Mouse (Mus musculus): Measurements from ENCODE around the gene Gcn1l1. TPM values are rescaled to one million over a fixed set of nuclear protein-coding genes. Genes with fewer than 3 reads are reported as not detected.
"Not testable (repeated sequence)": the region's sequence is repeated elsewhere in the genome, so short reads cannot be mapped to it uniquely, and the experiment has no call there.

Gene Gcn1l1
- 40.3 and 41.9 TPM in 2 replicates for polyA plus RNA-seq (2014; fragmentation: Nextera tagmentation; extraction: Ambion mirVana)

DNA sequence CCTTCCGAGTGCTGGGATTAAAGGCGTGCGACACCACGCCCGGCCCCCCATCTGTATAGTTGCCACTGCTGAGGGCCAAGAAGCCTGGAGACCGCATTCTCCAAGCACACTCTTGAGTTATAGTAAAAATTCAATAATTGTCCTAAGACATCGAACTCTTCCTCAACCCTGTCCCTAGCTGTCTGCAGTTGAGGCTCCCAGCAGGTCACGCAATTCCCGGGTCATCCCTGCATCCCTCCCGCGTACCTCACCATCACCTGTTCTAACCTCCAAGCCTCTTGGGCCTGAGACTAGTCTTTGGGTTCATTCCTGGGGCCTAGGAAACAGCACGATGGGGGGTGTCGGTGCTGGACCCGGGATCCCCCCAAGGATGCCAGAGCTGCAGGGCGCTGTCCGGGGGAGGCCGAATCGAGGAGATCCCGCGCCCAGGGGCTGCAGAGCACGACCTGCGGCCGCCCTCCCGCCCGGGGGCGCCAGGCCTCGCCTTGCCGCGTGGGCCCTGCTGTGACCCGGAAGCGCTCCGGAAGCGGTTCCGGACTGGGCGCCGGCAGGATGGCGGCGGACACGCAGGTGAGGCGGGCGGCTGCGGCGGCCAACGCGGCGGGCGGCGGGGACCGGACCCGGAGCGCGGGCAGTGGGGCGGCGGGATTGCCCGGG is at the start of gene Gcn1l1:
Gcn1l1 (plus strand) TSS at position 518 of the 657 bp plus-strand sequence.
- peak within 1 kb of the TSS; percentile 72 for H3K27ac ChIP-seq (replicated peaks; ENCODE audit: low read depth, low read length)
- peak within 1 kb of the TSS; percentile 93 for H3K4me3 ChIP-seq (ENCODE audit: low read depth, low read length)
- ATAC-seq (ENCODE audit: low read depth) (peak; percentile 92), DNase-seq (ENCODE audit: low spot score) (peak; percentile 86)
- H3K9ac ChIP-seq (ENCODE audit: low read depth, low read length), result peak within 1 kb of the TSS; percentile 96
- 6% methylated on average over 19 of the region's 55 CpGs for WGBS
- no peaks in the 10 kb centered on the region for H3K27me3 ChIP-seq (replicated peaks; ENCODE audit: control insufficient read depth, insufficient read depth, low read length)
- peaks cover 15% of the 10 kb centered on the region for H3K4me1 ChIP-seq (ENCODE audit: control insufficient read depth, insufficient read depth, low read length)
- peaks cover 42% of the 10 kb centered on the region for H3K36me3 ChIP-seq (ENCODE audit: control insufficient read depth, insufficient read depth, low read length)
- no peaks in the 10 kb centered on the region for H3K9me3 ChIP-seq (ENCODE audit: control insufficient read depth, low read length)
- H3K4me2 ChIP-seq (ENCODE audit: low read depth, low read length), result peak within 1 kb of the TSS; percentile 85

DNA sequence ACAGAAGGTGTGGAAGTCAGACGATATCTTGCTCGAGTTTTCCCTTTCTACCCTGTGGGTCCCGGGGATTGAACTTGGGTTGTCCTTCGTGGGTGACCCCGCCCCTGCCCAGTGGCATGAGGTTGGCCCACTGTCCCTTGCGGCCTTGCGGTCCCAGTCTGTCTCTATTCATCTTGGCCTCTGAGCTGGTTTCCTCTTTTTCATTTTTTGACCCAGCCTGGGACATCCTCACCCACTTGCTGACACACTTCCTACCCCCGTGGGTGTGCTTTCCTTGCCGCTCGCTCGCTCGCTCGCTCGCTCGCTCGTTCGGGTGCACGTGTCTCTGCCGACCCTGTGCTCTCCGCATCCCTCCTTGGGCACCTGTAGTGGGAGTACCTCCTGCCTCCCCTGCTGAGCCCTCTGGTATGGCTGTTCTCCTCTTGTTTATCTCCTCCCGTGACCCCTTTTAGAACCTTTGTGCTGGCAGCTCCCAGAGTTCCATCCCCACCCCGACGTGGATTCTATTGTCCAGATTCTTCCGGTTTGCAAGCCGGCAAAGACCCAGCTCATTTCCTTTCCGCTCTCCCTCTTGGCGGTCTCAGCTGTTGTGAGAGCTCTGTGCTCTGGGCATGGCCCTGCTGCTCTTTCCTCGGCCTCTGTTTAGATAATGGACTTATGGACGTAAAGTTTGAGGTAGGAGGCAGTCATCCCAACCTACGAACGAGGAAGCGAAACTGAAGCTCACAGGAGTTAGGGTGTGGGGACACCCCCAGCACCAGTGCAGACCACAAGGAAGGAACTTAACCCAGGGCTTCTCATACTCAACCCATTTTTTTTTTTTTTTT is 48.8 kb upstream of the Gcn1l1 start:
- H3K9me3 ChIP-seq (ENCODE audit: control insufficient read depth, low read length), result no peaks in the 10 kb centered on the region
- no peak overlapping the region for H3K4me3 ChIP-seq (ENCODE audit: low read depth, low read length)
- peaks cover 14% of the 10 kb centered on the region for H3K4me1 ChIP-seq (ENCODE audit: control insufficient read depth, insufficient read depth, low read length)
- no peak overlapping the region for H3K9ac ChIP-seq (ENCODE audit: low read depth, low read length)
- ATAC-seq (ENCODE audit: low read depth) (no peak), DNase-seq (ENCODE audit: low spot score) (no peak)
- H3K27me3 ChIP-seq (replicated peaks; ENCODE audit: control insufficient read depth, insufficient read depth, low read length), result no peaks in the 10 kb centered on the region
- 83% methylated on average over 32 of the region's 32 CpGs for WGBS
- H3K4me2 ChIP-seq (ENCODE audit: low read depth, low read length), result no peak overlapping the region
- peak overlapping the region; percentile 93 for H3K27ac ChIP-seq (replicated peaks; ENCODE audit: low read depth, low read length)
- H3K36me3 ChIP-seq (ENCODE audit: control insufficient read depth, insufficient read depth, low read length), result no peaks in the 10 kb centered on the region

DNA sequence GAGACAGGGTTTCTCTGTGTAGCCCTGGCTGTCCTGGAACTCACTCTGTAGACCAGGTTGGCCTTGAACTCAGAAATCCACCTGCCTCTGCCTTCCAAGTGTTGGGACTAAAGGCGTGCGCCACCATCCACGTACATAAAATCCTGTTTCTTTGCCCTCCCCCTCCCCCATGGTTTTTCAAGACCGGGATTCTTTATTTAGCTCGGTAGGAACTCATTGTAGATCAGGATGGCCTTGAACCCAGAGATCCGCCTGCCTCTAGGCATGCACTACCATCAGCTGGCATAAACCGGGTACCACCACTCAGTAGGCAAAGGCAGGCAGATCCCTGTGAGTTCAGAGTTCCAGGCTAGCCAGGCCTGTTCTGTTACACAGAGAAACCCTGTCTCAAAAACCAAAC is 48.1 kb upstream of the Gcn1l1 start:
- no peaks in the 10 kb centered on the region for H3K9me3 ChIP-seq (ENCODE audit: control insufficient read depth, low read length)
- peaks cover 14% of the 10 kb centered on the region for H3K4me1 ChIP-seq (ENCODE audit: control insufficient read depth, insufficient read depth, low read length)
- no peaks in the 10 kb centered on the region for H3K36me3 ChIP-seq (ENCODE audit: control insufficient read depth, insufficient read depth, low read length)
- no peaks in the 10 kb centered on the region for H3K27me3 ChIP-seq (replicated peaks; ENCODE audit: control insufficient read depth, insufficient read depth, low read length)
- WGBS, result 91% methylated on average over 7 of the region's 7 CpGs
- ATAC-seq (ENCODE audit: low read depth), result no peak
- no peak for DNase-seq (ENCODE audit: low spot score)
- H3K4me2 ChIP-seq (ENCODE audit: low read depth, low read length), result no peak overlapping the region
- no peak overlapping the region for H3K4me3 ChIP-seq (ENCODE audit: low read depth, low read length)
- peak overlapping the region; percentile 93; the same call in 1 of the 2 replicates for H3K27ac ChIP-seq (replicated peaks; ENCODE audit: low read depth, low read length)
- no peak overlapping the region for H3K9ac ChIP-seq (ENCODE audit: low read depth, low read length)

DNA sequence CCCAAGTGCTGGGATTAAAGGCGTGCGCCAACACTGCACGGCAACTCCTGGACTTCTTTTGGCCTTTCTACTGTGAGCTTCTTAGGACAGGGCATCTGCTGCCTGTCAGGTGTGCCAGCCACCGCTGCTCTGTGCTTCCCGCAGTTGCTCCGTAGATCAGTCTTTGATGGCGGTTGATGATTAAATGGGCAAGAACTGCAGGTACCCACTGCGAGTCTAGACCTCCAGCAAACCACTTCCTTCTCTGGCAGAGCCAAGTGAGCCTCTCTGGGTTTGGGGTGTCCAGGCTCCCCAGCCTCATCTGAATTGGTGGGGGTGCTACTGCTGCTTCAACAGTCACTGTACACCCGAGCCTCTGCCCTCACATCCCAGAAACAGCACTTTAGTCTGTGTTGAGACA is 47.6 kb upstream of the Gcn1l1 start:
- ATAC-seq (ENCODE audit: low read depth) (no peak), DNase-seq (ENCODE audit: low spot score) (no peak)
- H3K4me3 ChIP-seq (ENCODE audit: low read depth, low read length), result no peak overlapping the region
- H3K9ac ChIP-seq (ENCODE audit: low read depth, low read length), result no peak overlapping the region
- no peaks in the 10 kb centered on the region for H3K27me3 ChIP-seq (replicated peaks; ENCODE audit: control insufficient read depth, insufficient read depth, low read length)
- no peaks in the 10 kb centered on the region for H3K36me3 ChIP-seq (ENCODE audit: control insufficient read depth, insufficient read depth, low read length)
- H3K27ac ChIP-seq (replicated peaks; ENCODE audit: low read depth, low read length), result no peak overlapping the region
- H3K4me2 ChIP-seq (ENCODE audit: low read depth, low read length), result no peak overlapping the region
- WGBS, result 89% methylated on average over 9 of the region's 9 CpGs
- H3K9me3 ChIP-seq (ENCODE audit: control insufficient read depth, low read length), result no peaks in the 10 kb centered on the region
- peaks cover 20% of the 10 kb centered on the region for H3K4me1 ChIP-seq (ENCODE audit: control insufficient read depth, insufficient read depth, low read length)

DNA sequence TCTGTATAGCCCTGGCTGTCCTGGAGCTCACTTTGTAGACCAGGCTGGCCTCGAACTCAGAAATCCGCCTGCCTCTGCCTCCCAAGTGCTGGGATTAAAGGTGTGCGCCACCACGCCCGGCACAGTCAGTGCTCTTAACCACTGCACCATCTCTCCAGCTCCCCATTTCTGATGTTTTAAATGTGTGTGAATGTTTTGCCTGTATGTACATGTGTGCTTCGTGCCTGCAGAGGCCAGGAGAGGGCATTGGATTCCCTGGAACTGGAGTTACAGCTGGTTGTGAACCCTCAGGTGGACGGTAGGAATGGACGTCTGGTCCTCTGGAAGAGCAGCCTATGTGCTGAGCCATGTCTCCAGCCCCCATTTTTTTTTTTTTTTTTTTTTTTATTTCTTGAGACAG is 46.8 kb upstream of the Gcn1l1 start:
- not testable (repeated sequence) for H3K36me3 ChIP-seq (ENCODE audit: control insufficient read depth, insufficient read depth, low read length); ATAC-seq (ENCODE audit: low read depth); H3K9ac ChIP-seq (ENCODE audit: low read depth, low read length); H3K27me3 ChIP-seq (replicated peaks; ENCODE audit: control insufficient read depth, insufficient read depth, low read length); DNase-seq (ENCODE audit: low spot score); H3K27ac ChIP-seq (replicated peaks; ENCODE audit: low read depth, low read length); H3K4me3 ChIP-seq (ENCODE audit: low read depth, low read length); H3K4me2 ChIP-seq (ENCODE audit: low read depth, low read length); H3K9me3 ChIP-seq (ENCODE audit: control insufficient read depth, low read length)
- peaks cover 25% of the 10 kb centered on the region for H3K4me1 ChIP-seq (ENCODE audit: control insufficient read depth, insufficient read depth, low read length)
- 96% methylated on average over 6 of the region's 8 CpGs for WGBS

DNA sequence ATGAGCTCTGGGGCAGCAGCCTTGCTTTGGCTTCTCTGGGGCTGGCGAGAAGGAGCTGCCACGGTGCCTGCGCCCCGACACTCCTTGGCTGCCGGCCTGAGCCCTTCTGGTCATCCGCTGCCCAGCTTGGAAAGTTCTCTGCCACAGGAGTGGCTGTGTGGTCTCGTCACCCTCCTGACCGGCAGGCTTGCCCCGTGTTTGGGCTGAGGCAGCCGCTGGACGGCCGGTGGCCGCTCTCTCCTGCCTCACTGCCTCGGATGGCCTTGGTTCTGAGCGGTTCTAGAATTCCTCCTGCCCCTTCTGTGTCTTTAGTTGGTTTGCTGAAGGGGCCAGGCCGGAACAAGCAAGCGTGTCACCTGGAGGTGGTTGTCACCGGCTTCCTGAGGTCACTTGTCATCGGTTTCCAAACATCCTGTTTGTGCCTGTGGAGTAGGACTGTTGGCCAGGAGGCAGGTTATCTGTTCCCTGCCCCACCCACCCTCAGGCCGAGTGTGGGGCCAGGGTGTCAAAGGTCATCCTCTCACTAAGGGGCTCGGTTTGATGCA is 44.7 kb upstream of the Gcn1l1 start:
- no peak overlapping the region for H3K9ac ChIP-seq (ENCODE audit: low read depth, low read length)

DNA sequence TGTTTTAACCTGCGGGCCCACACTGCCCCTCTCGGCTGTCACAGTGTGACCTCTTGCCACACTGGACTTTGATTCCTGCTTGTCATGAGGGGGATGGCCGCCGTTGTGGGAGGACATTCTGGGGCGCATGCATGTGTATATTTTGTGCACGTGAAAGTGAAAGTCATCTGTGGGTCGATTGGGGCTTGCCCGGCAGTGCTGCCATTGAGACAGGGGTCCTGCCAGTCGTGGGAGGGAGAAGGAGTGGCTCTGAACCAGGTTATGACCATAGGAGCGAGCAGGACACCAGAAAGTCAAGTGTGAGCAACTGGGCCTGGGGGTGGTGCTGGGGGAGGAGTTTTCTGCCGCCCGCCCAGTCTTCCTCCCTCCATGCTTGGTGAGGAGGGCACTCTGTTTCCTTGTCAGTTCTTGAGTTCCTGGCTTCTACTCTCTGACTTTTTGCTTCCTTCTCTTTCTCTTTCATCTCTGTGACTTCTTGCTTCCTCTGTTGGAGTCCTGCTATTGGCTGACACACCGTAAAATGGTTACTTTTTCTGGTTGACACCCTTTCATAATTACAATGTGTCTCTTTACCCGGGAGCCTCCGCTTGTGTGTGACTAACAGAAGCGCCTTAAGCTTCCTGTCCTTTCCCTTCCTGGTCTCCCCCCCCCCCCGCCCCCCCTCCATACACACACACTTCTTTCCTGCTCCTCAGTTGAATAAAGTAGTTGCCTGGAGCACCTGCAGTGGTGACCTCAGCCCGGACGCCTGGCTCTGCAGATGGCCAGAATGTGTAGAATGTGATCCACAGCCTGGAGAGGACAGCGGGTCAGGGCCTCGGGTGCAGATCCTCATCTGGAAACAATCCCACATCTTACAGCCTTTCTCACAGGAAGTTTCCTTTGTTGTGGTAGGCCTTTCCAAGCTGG is 43.2 kb upstream of the Gcn1l1 start:
- DNase-seq (ENCODE audit: low spot score), result peak; percentile 60
- WGBS, result 43% methylated on average over 19 of the region's 21 CpGs

More for the DNA sequence above, 44.7 kb upstream of the Gcn1l1 start:
- Histone ChIP-seq H3K4me1 (ENCODE audit: control insufficient read depth, insufficient read depth, low read length) (peaks cover 28% of the 10 kb centered on the region), H3K27ac (replicated peaks; ENCODE audit: low read depth, low read length) (0 out of 2 replicates have a peak overlapping the region, but pooled peaks have one; percentile 28), H3K27me3 (replicated peaks; ENCODE audit: control insufficient read depth, insufficient read depth, low read length) (no peaks in the 10 kb centered on the region), H3K9me3 (ENCODE audit: control insufficient read depth, low read length) (no peaks in the 10 kb centered on the region), H3K4me3 (ENCODE audit: low read depth, low read length) (no peak overlapping the region), H3K4me2 (ENCODE audit: low read depth, low read length) (no peak overlapping the region), H3K36me3 (ENCODE audit: control insufficient read depth, insufficient read depth, low read length) (no peaks in the 10 kb centered on the region)
- 56% methylated on average over 20 of the region's 21 CpGs for WGBS
- ATAC-seq (ENCODE audit: low read depth) (no peak), DNase-seq (ENCODE audit: low spot score) (no peak)

DNA sequence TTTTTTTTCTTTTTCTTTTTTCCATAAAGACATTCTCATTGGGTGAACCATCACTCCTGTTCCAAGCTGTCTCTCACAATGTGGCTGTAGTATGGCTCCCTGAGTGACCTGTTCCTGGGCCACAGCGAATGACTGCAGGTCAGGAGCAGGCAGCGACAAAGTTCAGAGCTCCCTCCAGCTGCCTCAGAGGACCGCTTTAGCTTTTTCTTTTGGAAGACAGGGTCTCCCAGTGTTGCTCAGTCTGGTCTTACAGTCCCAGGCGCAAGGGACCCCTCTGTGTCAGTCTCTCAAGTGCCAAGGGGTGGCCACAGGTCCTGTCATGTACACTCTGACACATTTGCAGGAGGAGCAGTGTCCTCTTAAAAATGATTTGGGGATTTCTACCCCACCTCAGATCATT is 42.5 kb upstream of the Gcn1l1 start:
- ATAC-seq (ENCODE audit: low read depth), result no peak
- H3K27me3 ChIP-seq (replicated peaks; ENCODE audit: control insufficient read depth, insufficient read depth, low read length), result no peaks in the 10 kb centered on the region
- H3K36me3 ChIP-seq (ENCODE audit: control insufficient read depth, insufficient read depth, low read length), result no peaks in the 10 kb centered on the region
- DNase-seq (ENCODE audit: low spot score), result no peak
- no peak overlapping the region for H3K9ac ChIP-seq (ENCODE audit: low read depth, low read length)
- H3K9me3 ChIP-seq (ENCODE audit: control insufficient read depth, low read length), result no peaks in the 10 kb centered on the region
- WGBS, result 59% methylated on average over 4 of the region's 4 CpGs
- peak overlapping the region; percentile 61 for H3K27ac ChIP-seq (replicated peaks; ENCODE audit: low read depth, low read length)
- H3K4me3 ChIP-seq (ENCODE audit: low read depth, low read length), result no peak overlapping the region
- peaks cover 35% of the 10 kb centered on the region for H3K4me1 ChIP-seq (ENCODE audit: control insufficient read depth, insufficient read depth, low read length)
- H3K4me2 ChIP-seq (ENCODE audit: low read depth, low read length), result no peak overlapping the region

More for the DNA sequence above, 43.2 kb upstream of the Gcn1l1 start:
- no peak overlapping the region; the same call in 1 of the 2 replicates for H3K4me2 ChIP-seq (ENCODE audit: low read depth, low read length)
- ATAC-seq (ENCODE audit: low read depth), result no peak
- no peaks in the 10 kb centered on the region for H3K9me3 ChIP-seq (ENCODE audit: control insufficient read depth, low read length)
- H3K27me3 ChIP-seq (replicated peaks; ENCODE audit: control insufficient read depth, insufficient read depth, low read length), result no peaks in the 10 kb centered on the region
- H3K4me1 ChIP-seq (ENCODE audit: control insufficient read depth, insufficient read depth, low read length), result peaks cover 35% of the 10 kb centered on the region
- no peak overlapping the region for H3K9ac ChIP-seq (ENCODE audit: low read depth, low read length)
- H3K4me3 ChIP-seq (ENCODE audit: low read depth, low read length), result no peak overlapping the region
- H3K36me3 ChIP-seq (ENCODE audit: control insufficient read depth, insufficient read depth, low read length), result no peaks in the 10 kb centered on the region
- peak overlapping the region; percentile 68 for H3K27ac ChIP-seq (replicated peaks; ENCODE audit: low read depth, low read length)
